Mouse (Mus musculus) adrenal gland, postnatal 10 days (tissue): ENCODE results near the gene Mgam. TPM values are rescaled to one million over a fixed set of nuclear protein-coding genes. Genes with fewer than 3 reads are reported as not detected.
"Not testable (repeated sequence)": the region's sequence is repeated elsewhere in the genome, so short reads cannot be mapped to it uniquely, and the experiment has no call there.

Source experiments
- DNase-seq: peaks from one replicate; pipeline ENCODE4 v3.0.0; 2021; ENCODE audit warnings: mixed read lengths
- total RNA-seq, 2 experiments: library from RNA; stranded (reverse); gene quantifications; 2 replicates each; pipeline ENCODE4 v1.2.3; 2021

The Mgam gene
- total RNA-seq, 2 experiments from 2014 or later: 6.8 to 11.1 TPM

DNA sequence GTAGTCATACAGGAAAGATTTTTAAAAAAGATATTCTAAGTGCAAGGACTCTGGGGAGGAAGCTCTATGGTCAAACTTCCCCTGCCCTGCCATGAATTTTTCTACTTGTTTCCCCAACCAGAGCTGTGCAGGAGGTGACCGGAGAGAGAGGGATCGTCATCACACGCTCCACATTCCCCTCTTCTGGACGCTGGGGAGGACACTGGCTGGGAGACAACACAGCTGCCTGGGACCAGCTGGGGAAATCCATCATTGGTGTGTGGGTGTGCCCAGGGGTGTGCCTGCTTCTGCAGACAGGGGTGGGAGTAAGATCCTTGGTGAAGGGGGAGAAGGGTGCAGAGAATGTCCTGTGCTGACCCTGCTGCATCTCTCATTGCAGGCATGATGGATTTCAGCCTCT, 99.9 kb downstream of the Mgam start:
- not testable (repeated sequence) for DNase-seq

DNA sequence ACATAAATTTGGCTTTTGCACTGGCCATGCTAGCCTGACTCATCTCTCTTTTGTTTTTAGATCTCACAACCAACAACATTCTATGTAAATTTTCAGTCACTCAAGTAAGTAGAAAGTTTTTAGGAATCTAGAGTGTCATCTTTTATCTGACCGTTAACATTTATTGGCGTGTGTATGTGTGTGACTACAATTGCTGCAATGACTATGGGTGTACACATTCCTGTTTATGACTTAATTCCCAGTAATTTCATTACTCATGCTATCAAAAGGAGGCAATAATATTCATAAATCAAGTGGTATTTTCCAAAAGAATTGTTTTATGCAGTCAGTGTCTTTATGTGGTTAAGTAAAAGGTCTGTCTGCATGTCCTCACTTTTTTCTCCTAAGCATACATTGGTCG, 110.9 kb downstream of the Mgam start:
- DNase-seq: no peak

DNA sequence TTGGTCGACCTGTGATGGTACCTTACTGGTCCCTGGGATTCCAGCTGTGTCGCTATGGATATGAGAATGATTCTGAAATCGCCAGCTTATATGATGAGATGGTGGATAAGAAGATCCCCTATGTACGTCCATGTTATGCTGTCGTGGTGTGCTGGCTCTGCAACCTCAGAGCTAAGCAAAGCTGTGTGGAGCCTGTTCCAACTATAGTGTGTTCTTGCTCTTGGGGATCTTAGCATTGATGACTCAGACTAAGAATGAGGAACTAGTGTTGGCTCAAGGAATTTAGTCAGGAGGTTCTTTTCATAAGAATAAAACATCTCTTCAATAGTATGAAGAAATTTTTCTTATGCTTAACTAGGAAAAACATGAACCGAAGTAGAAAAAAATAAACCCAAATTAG, 120.4 kb downstream of the Mgam start:
- not testable (repeated sequence) for DNase-seq

DNA sequence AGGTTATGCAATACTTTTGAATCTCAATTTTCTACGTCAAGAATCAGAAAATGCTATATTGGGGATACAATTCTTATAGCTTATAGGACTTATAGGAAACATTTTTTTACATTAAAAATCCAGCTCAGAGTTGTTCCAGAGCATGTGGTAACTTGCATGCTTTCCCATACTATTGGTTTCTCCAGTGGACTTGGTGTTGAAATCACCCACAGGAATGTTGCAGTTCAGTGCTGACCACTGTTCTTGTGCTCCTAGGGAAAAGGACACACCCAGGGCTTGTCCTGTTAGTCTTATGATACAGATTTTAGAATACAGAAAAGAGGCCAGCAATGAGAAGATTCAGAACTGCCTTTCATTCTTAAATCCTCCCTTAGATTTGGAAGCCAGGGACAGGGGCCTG, 127.3 kb downstream of the Mgam start:
- no peak for DNase-seq

DNA sequence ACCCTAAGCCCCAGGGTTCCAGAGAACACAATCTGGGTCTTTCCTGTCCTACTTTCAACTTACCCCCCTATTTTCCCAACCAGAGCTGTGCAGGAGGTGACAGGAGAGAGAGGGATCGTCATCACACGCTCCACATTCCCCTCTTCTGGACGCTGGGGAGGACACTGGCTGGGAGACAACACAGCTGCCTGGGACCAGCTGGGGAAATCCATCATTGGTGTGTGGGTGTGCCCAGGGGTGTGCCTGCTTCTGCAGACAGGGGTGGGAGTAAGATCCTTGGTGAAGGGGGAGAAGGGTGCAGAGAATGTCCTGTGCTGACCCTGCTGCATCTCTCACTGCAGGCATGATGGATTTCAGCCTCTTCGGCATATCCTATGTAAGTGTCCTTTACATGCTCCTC, 128.7 kb downstream of the Mgam start:
- DNase-seq: not testable (repeated sequence)

DNA sequence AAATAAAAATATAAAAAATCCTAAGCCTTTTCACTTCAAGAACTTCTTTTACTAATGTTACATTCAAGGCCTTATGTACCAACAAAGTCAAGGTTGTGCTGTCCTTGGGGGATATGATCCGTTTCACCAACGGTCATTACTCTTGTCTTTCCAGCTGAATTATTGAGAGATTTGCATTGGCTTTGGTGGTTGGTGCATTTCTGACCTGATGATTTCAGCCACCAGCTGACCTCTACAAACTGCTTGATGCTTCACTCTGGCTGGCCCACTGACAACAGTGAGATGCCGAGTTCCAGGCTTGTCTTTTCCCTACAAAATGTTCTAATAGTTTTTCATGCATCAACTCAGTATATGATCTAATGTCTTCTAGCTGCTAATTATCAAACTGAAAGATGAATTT, 146.0 kb downstream of the Mgam start:
- DNase-seq: peak; percentile 31

DNA sequence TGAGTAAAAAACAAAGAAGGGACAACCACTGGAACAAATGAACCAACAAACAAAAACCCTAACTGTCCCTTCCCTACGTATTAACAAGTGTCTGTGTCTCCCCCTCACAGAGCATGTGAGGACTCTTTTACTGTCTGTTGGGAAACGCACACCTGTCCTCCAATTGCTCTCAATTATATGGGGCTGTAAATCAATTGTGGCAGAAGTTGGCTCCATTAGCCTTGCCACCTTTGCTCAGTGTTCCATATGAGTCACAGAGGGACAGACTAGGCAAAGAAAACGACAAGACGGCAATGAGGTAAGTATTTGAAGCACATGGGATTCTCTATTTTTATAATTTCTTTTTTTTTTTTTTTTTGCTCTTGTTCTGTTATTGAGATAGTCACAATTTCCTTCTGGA, 149.8 kb downstream of the Mgam start:
- no peak for DNase-seq

DNA sequence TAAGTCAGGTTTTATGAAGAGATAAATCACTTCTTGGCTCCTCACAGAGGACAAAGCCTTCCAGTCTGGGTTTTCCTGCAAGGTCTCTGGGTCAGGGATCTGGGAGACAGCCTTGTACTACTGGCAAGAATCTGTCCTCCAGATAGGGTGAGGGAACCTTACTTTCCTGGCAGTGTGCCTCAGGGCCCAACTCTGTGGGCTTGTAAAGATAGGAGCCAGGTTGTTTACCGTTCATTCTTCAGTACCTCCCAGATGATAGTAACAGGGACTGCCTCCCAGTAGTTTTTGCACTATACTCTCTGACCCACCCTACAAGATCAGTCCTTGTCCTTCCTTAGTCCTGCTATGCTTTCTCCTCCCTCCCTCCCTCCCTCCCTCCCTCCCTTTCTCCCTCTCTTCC, 155.0 kb downstream of the Mgam start:
- peak; percentile 78 for DNase-seq

DNA sequence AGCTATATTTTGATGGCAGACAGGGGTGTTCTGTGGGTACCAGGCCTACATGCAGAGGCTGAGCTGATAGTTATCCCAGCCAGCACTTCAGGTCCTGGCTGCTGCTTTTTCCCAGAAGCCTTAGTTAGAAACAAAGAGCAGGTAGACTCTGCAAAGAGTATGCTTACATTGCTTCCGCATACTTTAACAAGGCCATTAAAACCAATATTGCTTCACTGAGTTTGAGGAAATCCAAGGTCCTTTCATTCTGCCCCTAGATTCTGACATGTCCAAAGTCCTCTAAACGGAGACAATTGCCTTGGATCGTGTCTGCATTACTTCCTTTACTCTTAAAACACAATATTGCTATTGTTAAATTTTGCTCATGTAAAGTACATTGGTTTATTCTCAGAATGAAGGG, 155.7 kb downstream of the Mgam start:
- no peak for DNase-seq

DNA sequence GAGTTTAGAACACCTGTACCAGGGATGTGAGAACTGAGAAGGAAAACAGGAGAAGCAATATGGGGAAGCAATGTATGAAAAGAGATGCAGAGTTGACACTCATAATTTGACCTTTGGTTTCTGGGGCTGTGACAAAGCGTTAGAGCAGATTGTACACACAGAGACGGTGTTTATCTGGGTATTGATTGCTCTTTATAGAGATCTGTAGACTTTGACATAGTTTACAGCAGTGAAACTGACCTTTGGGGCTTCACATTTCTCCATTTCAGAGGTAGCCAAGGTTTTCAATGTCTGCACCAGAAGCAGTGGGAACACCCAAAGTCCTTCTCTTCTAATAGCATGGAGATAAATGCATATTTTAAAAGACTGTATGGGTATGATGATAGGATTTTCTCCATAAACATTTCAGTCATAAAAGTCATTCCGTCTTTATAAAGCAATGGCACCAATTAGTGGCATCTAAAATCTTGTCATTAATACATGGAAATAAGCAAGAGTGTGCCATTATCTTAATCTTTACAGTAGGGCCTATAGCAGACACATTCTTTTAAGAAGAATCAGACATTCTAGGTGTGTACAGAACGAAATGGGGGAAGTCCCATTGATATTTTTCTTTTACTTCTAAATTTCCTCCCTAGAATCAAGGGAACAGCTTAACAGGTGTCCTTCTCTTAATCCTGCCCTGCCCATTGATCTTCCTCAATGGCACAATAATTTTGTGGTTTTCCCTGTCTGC, 166.6 kb downstream of the Mgam start:
- no peak for DNase-seq

DNA sequence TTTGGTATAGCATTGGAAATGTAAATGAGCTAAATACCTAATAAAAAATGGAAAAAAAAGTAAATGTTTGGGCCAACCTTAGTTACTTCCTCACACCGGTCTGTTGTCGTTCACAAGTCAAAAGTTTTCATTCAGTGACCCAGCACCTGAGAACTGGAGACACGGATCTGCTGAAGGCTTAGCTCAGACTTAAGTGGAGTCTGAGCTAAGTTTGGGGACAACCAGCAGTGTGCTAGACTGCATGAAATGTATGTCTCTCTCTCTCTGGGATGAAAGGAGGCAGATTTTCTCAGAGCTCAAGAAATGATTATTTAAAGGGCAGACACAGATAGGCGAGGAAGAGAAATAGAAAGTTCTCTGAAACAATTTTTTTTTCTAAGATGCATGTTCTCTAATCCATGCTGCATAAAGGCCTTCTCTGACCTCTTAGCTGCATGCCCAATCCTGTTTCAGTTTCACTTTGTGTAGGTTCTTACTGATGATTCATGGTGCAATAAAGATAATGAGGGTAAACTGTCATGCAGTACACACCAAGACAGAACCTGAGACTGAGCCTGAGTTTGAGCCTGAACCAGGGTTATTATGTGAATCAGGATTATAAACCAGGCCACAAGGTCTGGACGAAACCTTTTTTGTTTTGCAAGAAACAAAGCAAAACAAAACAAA, 189.7 kb downstream of the Mgam start:
- DNase-seq: no peak

Other genes with a start within 250 kb of the Mgam start
- gene E330009J07Rik, start 192.7 kb upstream of the Mgam start, total RNA-seq: 10 to 100 TPM; 14.0 to 16.4 TPM
- not detected for gene Wee2, start 189.7 kb upstream of the Mgam start, total RNA-seq
- 10 to 100 TPM; 56.9 to 70.5 TPM for gene Ssbp1, start 157.5 kb upstream of the Mgam start, total RNA-seq
- not detected for gene Tas2r137, start 137.6 kb upstream of the Mgam start, total RNA-seq
- not detected for gene Tas2r108, start 135.3 kb upstream of the Mgam start, total RNA-seq
- gene Prss37, start 109.3 kb upstream of the Mgam start, total RNA-seq: not detected
- not detected for gene Olfr461, start 73.8 kb upstream of the Mgam start, total RNA-seq
- not detected for gene Olfr460, start 59.3 kb upstream of the Mgam start, total RNA-seq
- gene Clec5a, start 43.0 kb upstream of the Mgam start, total RNA-seq: 1 to 10 TPM in 1 of 2 experiments, under 1 TPM in 1; 0.75 to 1.4 TPM
- not detected for gene Tas2r138, start 15.5 kb upstream of the Mgam start, total RNA-seq